Mouse (Mus musculus): ENCODE measurements around the gene Nubp2. TPM values are rescaled to one million over a fixed set of nuclear protein-coding genes. Genes with fewer than 3 reads are reported as not detected.
A peak's percentile ranks its signal among the peaks of the same experiment; 100 is the strongest.

The Nubp2 gene
- polyA plus RNA-seq, 1 experiment from 2014 or later: 75.4 TPM

- Histone ChIP-seq H3K9me3 (no peaks in the 10 kb centered on the region), H3K36me3 (no peaks in the 10 kb centered on the region), H3K4me2 (replicated peaks) (no peak overlapping the region), H3K27ac (no peak overlapping the region), H3K27me3 (replicated peaks) (no peaks in the 10 kb centered on the region), H3K4me1 (no peaks in the 10 kb centered on the region), H3K9ac (no peak overlapping the region), H3K4me3 (no peak overlapping the region)
- ATAC-seq (ENCODE audit: low FRiP score, low read depth): no peak
- WGBS: 86% methylated on average over 8 of the region's 8 CpGs
Observed at GRCm38 (mm10) chr17:24874989-24875388, 11.2 kb downstream of the Nubp2 start.

- Histone ChIP-seq H3K27ac (no peak overlapping the region), H3K27me3 (replicated peaks) (no peaks in the 10 kb centered on the region), H3K4me2 (replicated peaks) (no peak overlapping the region), H3K36me3 (no peaks in the 10 kb centered on the region), H3K4me3 (no peak overlapping the region), H3K9me3 (no peaks in the 10 kb centered on the region), H3K9ac (no peak overlapping the region), H3K4me1 (no peaks in the 10 kb centered on the region)
- 75% methylated on average over 1 of the region's 1 CpGs for WGBS
- ATAC-seq (ENCODE audit: low FRiP score, low read depth): no peak
Observed at GRCm38 (mm10) chr17:24874405-24874745, 11.8 kb downstream of the Nubp2 start.

- ATAC-seq (ENCODE audit: low FRiP score, low read depth): no peak
Observed at GRCm38 (mm10) chr17:24873695-24874404, 12.3 kb downstream of the Nubp2 start.

GRCm38 (mm10) chr17:24867914-24868313, 18.2 kb downstream of the Nubp2 start:
- H3K27me3 ChIP-seq (replicated peaks): no peaks in the 10 kb centered on the region
- no peak overlapping the region for H3K9ac ChIP-seq
- H3K4me3 ChIP-seq: no peak overlapping the region
- WGBS: 96% methylated on average over 10 of the region's 10 CpGs
- H3K27ac ChIP-seq: no peak overlapping the region
- no peaks in the 10 kb centered on the region for H3K4me1 ChIP-seq
- H3K9me3 ChIP-seq: no peaks in the 10 kb centered on the region
- no peak overlapping the region for H3K4me2 ChIP-seq (replicated peaks)
- no peak for ATAC-seq (ENCODE audit: low FRiP score, low read depth)
- peaks cover 12% of the 10 kb centered on the region; the same call in 1 of the 2 replicates for H3K36me3 ChIP-seq

More at GRCm38 (mm10) chr17:24873695-24874404, 12.3 kb downstream of the Nubp2 start:
- no peaks in the 10 kb centered on the region for H3K27me3 ChIP-seq (replicated peaks)
- WGBS: 40% methylated on average over 4 of the region's 4 CpGs
- no peaks in the 10 kb centered on the region for H3K36me3 ChIP-seq
- no peak overlapping the region for H3K4me3 ChIP-seq
- no peaks in the 10 kb centered on the region for H3K4me1 ChIP-seq
- no peaks in the 10 kb centered on the region for H3K9me3 ChIP-seq
- H3K27ac ChIP-seq: no peak overlapping the region
- no peak overlapping the region for H3K4me2 ChIP-seq (replicated peaks)
- H3K9ac ChIP-seq: no peak overlapping the region

- Histone ChIP-seq H3K9me3 (no peaks in the 10 kb centered on the region), H3K36me3 (peaks cover 25% of the 10 kb centered on the region), H3K4me2 (replicated peaks) (no peak within 1 kb of the TSS), H3K9ac (no peak within 1 kb of the TSS), H3K4me1 (no peaks in the 10 kb centered on the region), H3K4me3 (no peak within 1 kb of the TSS), H3K27ac (no peak within 1 kb of the TSS), H3K27me3 (replicated peaks) (no peaks in the 10 kb centered on the region)
- ATAC-seq (ENCODE audit: low FRiP score, low read depth): no peak
- WGBS: 88% methylated on average over 8 of the region's 8 CpGs
Observed at GRCm38 (mm10) chr17:24865776-24866175, 20.4 kb downstream of the Nubp2 start, which contains the start of gene Igfals. Igfals (plus strand) TSS chr17:24865997.

- Histone ChIP-seq H3K9me3 (no peaks in the 10 kb centered on the region), H3K4me2 (replicated peaks) (no peak overlapping the region), H3K36me3 (peaks cover 44% of the 10 kb centered on the region), H3K9ac (no peak overlapping the region), H3K27ac (no peak overlapping the region), H3K4me3 (no peak overlapping the region), H3K27me3 (replicated peaks) (no peaks in the 10 kb centered on the region), H3K4me1 (no peaks in the 10 kb centered on the region)
- WGBS: 92% methylated on average over 3 of the region's 3 CpGs
- no peak for ATAC-seq (ENCODE audit: low FRiP score, low read depth)
Observed at GRCm38 (mm10) chr17:24861785-24862184, 24.4 kb downstream of the Nubp2 start.

- H3K27ac ChIP-seq: no peak overlapping the region
- no peak overlapping the region for H3K4me2 ChIP-seq (replicated peaks)
- H3K4me3 ChIP-seq: no peak overlapping the region
- ATAC-seq (ENCODE audit: low FRiP score, low read depth): no peak
- H3K27me3 ChIP-seq (replicated peaks): no peaks in the 10 kb centered on the region
- H3K9me3 ChIP-seq: no peaks in the 10 kb centered on the region
- peaks cover 49% of the 10 kb centered on the region for H3K36me3 ChIP-seq
- H3K4me1 ChIP-seq: no peaks in the 10 kb centered on the region
- no peak overlapping the region for H3K9ac ChIP-seq
- WGBS: 96% methylated on average over 8 of the region's 8 CpGs
Observed at GRCm38 (mm10) chr17:24860076-24860475, 26.1 kb downstream of the Nubp2 start.

- Histone ChIP-seq H3K9me3 (no peaks in the 10 kb centered on the region), H3K4me2 (replicated peaks) (no peak overlapping the region), H3K27ac (no peak overlapping the region), H3K4me1 (no peaks in the 10 kb centered on the region), H3K27me3 (replicated peaks) (no peaks in the 10 kb centered on the region), H3K9ac (no peak overlapping the region), H3K36me3 (peaks cover 43% of the 10 kb centered on the region), H3K4me3 (no peak overlapping the region)
- 87% methylated on average over 6 of the region's 6 CpGs for WGBS
- no peak for ATAC-seq (ENCODE audit: low FRiP score, low read depth)
Observed at GRCm38 (mm10) chr17:24858967-24859366, 27.2 kb downstream of the Nubp2 start.

- WGBS: 81% methylated on average over 8 of the region's 8 CpGs
- Histone ChIP-seq H3K36me3 (peaks cover 44% of the 10 kb centered on the region), H3K4me2 (replicated peaks) (no peak overlapping the region), H3K27me3 (replicated peaks) (no peaks in the 10 kb centered on the region), H3K9ac (no peak overlapping the region), H3K27ac (no peak overlapping the region), H3K4me1 (no peaks in the 10 kb centered on the region), H3K9me3 (no peaks in the 10 kb centered on the region), H3K4me3 (no peak overlapping the region)
- no peak for ATAC-seq (ENCODE audit: low FRiP score, low read depth)
Observed at GRCm38 (mm10) chr17:24857831-24858470, 28.2 kb downstream of the Nubp2 start.

GRCm38 (mm10) chr17:24856589-24856988, 29.6 kb downstream of the Nubp2 start:
- H3K27me3 ChIP-seq (replicated peaks): peaks cover 3% of the 10 kb centered on the region; the same call in 1 of the 2 replicates
- no peak overlapping the region for H3K4me2 ChIP-seq (replicated peaks)
- peaks cover 39% of the 10 kb centered on the region for H3K36me3 ChIP-seq
- WGBS: 93% methylated on average over 13 of the region's 13 CpGs
- H3K9ac ChIP-seq: no peak overlapping the region
- peaks cover under 1% of the 10 kb centered on the region; the same call in 1 of the 2 replicates for H3K4me1 ChIP-seq
- ATAC-seq (ENCODE audit: low FRiP score, low read depth): no peak
- H3K4me3 ChIP-seq: no peak overlapping the region
- H3K9me3 ChIP-seq: no peaks in the 10 kb centered on the region
- H3K27ac ChIP-seq: no peak overlapping the region

GRCm38 (mm10) chr17:24855838-24856464, 30.2 kb downstream of the Nubp2 start:
- Histone ChIP-seq H3K9me3 (no peaks in the 10 kb centered on the region), H3K27me3 (replicated peaks) (peaks cover 4% of the 10 kb centered on the region; the same call in 1 of the 2 replicates), H3K27ac (no peak overlapping the region), H3K36me3 (peaks cover 33% of the 10 kb centered on the region), H3K4me3 (no peak overlapping the region), H3K4me2 (replicated peaks) (no peak overlapping the region), H3K9ac (no peak overlapping the region), H3K4me1 (peaks cover 7% of the 10 kb centered on the region; the same call in 1 of the 2 replicates)
- 92% methylated on average over 3 of the region's 3 CpGs for WGBS
- ATAC-seq (ENCODE audit: low FRiP score, low read depth): no peak

- no peak overlapping the region for H3K27ac ChIP-seq
- H3K4me2 ChIP-seq (replicated peaks): peak overlapping the region; percentile 92
- H3K4me1 ChIP-seq: peaks cover 17% of the 10 kb centered on the region; the same call in 1 of the 2 replicates
- H3K4me3 ChIP-seq: peak overlapping the region; percentile 78; the same call in 1 of the 2 replicates
- H3K9ac ChIP-seq: no peak overlapping the region
- no peak for ATAC-seq (ENCODE audit: low FRiP score, low read depth)
- peaks cover 4% of the 10 kb centered on the region; the same call in 1 of the 2 replicates for H3K27me3 ChIP-seq (replicated peaks)
- no peaks in the 10 kb centered on the region for H3K9me3 ChIP-seq
- peaks cover 9% of the 10 kb centered on the region for H3K36me3 ChIP-seq
- 85% methylated on average over 10 of the region's 10 CpGs for WGBS
Observed at GRCm38 (mm10) chr17:24851381-24852125, 34.6 kb downstream of the Nubp2 start.
